Mouse (Mus musculus) hematopoietic stem cell, adult 5-6 weeks (primary cell): ENCODE measurements around the gene Als2cl. TPM values are rescaled to one million over a fixed set of nuclear protein-coding genes. Genes with fewer than 3 reads are reported as not detected.

Experiments used
- ATAC-seq, 2 experiments: fragments of 125-278 bp in 1 of 2; replicated peaks in 1 of 2; 2 replicates each; pipeline ENCODE4 v1.8.0; 2016 to 2017; ENCODE audit warnings: inconsistent platforms in 2 of 2, mild to moderate bottlenecking in 2 of 2, moderate number of reproducible peaks in 2 of 2, low read depth in 1 of 2, moderate TSS enrichment in 1 of 2; ENCODE audit not compliant: low FRiP score in 2 of 2, poor library complexity in 2 of 2, severe bottlenecking in 2 of 2, insufficient read depth in 1 of 2, low TSS enrichment in 1 of 2
- total RNA-seq: library from RNA; stranded (forward); fragments of 172-1452, 232-1000 nt; gene quantifications from 2 replicates; pipeline ENCODE4 v1.2.3, GENCODE M21; 2017

Gene Als2cl
- total RNA-seq, 1 experiment from 2014 or later = 1.5 TPM

DNA sequence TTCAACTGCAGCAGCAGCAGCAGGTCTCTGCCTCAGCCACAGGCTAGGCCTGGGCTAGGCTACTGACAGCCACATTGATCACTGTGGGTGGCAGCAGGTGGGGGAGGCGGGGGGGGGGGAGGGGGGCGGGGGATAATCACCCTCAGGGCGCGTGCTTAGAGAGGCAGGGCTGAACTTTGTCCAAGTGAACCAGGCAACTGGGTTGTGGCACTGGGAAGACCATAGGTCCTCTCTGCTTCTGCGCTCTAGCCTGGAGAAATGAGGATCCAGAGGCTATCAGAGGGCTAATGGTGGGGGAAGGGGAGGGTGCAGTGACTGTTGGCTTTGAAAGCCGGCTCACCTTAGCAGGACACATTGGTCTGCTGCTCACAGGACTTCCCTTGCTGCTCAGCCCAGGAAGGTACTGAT is 4.4 kb upstream of the Als2cl start:
- ATAC-seq = no peak

DNA sequence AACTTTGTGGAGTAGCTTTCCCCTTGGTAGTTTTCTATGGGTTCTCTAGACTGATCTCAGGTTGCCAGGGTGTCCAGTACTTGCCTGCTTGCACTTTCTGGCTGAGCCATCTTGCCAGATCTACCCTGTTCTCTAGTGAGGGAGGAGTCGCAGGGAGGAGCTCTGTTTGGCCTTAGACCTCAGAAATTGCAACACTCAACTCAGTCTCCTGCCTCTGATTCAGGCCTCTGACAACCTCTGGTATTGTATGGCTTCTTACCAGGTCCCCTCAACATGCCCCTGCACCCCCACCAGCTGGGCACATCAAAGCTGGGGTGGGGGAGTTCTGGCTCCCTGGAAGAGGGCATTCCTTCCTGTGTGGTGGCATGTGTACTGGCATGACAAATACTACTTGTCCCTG is 2.3 kb upstream of the Als2cl start:
- no peak for ATAC-seq

DNA sequence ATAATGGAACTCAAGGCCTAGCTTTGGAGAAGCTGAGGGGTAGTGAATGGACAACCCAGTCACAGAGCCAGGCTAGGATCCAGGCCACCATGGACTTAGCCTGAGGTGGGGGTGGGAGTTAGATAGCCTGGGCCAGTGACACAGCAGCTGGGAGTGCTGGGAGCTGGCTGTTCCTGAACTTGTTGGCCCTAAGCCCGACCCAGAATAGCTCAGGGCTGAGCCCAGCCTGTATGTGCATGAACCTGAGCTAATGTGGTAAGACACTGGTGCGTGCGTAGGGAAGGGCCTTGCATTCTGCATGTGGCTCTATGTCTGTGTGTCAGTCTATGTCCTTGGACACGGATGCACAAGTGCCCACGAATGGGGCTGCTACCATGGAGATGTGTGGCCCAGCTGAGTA is 1.8 kb upstream of the Als2cl start:
- ATAC-seq = no peak

DNA sequence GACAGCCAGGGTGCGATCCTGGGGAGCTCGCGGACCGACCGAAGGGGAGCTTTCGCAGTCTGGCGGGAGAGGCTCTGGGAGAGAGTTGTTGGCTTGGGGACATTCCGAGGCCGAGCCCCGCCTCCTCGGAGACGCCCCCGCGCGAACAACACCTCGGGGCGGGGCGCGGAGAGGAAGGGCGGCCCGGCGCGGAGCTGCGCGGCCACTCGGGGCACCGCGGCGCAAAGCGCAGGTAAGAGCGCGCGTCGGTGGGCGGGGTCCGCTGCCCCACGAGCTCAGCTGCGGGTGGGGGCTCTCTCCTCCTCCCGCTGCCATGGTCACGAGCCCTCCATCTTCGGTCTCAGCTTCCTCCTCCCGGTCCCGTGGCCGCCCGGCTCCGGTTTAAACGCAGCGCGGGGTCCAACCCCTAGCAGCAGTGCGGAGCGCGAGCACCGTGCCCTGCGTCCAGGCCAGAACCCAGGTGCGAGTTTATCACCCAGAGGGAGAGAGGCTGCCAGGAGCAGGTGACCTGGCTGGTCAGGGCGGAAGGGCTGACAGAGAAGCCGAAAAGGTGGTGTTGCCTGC is 410 bp downstream of the Als2cl start, which contains the start of gene Tmie:
Gene Tmie (minus strand): TSS at position 116 of the 564 bp plus-strand sequence.
- ATAC-seq = peak; percentile 18 to 50

DNA sequence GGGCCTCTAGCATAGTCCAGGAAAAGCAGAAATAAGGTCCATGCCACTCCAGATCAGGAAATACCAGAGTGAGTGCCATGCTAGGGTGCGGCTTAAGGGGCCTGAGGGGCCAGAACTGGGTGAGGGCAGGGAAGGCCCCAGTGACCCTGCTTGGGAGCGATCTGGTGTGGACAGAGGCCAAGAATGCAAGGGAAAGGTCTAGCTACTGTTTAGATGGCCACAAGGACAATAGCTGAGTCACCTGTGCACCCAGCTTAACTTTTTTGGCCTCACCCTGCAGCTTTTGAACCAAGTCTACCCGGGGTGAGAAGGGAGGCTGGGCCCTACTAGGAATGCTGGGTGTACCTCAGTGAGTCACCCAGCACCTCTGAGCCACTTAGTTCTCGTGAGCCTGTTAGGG is 1.1 kb downstream of the Als2cl start:
- no peak for ATAC-seq

DNA sequence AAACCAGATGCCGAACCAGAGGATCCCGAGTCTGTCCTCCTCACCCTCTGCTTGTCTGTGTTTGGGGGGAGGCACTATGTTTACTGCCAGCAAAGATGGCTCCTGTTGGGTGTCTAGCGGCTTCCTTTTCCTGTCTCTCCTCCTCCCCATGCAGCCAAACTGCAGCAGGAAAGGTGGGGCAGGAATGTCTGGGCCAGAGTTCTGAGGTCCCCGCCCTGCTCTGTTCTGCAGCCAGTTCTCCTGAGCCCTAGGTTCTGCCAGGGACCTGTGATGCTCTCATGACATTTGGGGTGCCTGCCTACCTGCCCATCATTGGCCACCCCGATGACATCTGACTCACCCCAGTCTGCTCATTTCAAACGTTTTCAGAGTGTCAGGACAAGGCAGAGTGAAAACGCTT is 2.3 kb downstream of the Als2cl start:
- ATAC-seq = no peak

DNA sequence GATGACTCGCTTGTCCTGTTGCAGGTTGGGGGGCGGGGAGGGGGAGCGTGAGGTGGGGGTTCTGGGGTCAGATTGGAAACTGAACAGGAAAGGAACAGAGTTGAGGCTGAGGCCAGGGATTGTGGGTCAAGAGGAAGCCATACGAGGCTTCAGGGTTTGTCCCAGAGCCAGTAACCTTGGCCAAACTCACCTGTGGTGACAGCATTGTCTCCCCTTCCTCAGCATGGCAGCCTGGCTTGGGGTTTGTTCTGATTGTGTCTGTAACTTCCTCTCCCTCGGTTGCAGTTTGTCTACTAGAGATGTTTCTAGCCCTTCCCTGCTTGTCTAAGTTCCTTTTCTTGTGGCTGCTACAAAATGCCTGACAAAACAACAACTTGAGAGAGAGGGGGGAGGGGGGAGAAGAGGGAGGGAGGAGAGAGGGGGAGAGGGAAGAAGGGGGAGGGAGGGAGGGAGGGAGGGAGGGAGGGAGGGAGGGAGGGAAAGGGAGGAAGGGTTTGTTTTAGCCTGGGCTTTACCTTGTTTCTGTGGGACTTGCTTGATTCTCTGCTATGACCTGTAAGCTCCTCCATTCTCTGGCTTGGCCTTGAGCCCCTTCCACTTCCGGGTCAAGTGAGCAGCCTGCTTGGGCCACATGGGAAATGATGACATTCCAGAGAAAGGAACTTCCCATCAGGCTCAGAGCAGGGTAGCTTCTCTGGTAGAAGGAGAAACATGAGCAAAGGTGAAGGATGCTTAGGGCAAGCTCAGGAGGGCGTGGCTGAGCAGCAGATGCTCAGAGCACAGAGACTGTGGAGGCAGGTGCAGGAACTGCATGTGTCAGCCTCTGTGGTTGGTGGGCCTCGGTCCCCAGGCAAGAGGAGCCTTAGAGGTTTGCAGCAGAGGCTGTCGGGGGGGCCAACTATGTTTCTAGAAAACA is 8.0 kb downstream of the Als2cl start:
- no peak for ATAC-seq

DNA sequence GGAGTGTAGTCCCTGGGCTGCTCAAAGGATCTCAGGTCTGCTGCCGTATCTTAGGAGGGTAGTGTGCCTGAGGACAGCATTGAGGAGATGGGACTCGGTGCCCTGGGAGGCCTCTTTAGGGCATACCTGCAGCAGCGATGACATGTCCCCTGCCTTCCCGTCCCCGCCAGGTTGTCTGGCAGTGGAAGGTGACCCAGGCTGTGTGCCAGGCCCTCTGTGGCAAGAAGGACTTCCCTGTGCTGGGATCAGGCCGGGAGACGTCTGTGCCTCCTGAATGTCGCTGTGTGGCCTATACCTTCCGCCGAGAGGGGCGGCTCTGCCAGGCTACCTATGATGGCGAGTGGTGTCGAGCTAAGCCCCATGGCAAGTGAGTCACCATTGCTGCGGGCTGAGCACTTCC is 9.3 kb downstream of the Als2cl start:
- ATAC-seq = no peak

DNA sequence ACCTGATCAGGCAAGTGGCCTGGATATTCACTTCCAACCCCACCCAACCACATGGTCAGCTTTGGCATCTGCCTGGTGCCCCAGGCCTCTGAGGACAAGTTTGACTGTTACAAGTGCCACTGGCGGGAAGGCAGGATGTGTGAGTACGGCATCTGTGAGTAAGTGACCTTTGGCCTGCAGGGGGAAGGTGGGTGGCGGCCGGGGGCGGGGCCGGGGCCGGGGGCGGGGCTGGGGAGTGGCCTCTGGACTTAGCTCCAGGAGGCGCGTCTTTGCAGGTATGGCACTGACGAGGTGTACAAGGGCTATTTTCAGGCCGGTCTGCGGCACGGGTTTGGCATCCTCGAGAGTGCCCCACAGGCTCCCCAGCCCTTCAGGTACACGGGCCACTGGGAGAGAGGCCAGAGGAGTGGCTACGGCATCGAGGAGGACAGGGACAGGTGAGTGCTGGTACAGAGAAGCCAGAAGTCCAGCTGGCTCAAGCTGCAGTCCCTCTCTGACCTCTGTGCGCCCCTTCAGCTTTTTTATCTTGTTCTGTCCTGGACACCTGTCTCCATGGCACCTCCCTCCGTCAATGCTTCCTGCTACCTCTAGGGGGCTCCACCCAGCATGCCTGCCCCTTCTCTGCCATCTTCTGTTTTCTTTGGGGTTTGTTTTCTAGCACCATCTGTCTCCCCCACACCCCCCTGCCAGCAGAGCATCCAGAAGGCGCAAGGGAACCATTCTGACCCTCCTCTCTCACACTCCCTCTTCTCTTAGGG is 10.5 kb downstream of the Als2cl start:
- no peak for ATAC-seq

DNA sequence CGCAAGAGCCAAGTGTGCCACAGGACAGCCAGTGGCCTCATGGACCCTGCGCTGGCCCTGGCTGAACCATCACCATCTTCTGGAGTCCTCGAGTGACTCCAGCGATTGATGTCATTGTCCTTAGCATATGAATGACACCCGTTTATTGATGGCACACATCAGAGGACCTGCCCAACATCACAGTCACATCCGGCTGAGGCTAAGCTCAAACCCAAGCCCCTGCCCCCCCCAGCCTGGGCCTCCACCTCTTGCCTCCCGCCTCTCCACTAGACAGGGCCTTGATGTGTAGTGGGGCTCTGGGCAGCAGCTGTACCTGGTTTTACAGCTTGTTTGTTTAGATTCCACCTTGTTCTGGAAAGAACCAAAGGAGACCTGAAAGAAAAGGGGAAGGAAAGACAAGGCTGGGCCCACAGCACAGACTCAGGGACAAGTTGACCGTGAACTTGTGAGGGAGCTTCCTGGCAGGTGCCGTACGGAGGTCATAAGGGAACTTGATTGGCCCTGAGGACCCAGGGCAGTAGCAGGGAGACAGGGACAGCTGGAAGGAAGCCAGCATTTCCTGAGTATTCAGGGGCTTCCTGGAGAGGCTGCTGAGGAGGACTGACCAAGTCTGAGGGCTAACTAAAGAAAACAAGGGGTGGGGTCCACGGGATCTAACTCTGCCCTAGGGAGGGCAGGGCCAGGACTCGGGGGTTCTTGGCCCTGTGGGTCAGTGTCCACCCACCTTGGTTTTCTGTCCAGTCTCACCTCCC is 11.6 kb downstream of the Als2cl start:
- ATAC-seq = peak; percentile 58 to 64

DNA sequence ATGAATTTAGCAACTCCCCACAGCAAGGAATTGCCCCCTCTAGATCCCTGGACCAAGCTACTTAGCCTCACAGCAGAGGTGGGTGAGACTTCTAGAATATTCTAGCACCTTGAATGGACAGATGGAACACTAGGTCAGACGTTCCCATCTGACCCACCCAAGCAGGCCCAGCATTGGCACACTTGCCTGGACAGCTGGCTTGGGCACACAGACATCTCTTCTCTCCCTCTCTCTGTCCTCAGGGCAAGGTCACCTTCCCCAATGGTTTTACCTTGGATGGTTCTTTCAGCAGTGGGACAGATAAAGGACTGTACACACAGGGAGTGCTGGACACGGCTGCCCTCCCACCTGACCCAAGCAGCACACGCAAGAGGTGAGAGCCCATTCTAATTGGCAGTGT is 12.9 kb downstream of the Als2cl start:
- ATAC-seq = no peak

DNA sequence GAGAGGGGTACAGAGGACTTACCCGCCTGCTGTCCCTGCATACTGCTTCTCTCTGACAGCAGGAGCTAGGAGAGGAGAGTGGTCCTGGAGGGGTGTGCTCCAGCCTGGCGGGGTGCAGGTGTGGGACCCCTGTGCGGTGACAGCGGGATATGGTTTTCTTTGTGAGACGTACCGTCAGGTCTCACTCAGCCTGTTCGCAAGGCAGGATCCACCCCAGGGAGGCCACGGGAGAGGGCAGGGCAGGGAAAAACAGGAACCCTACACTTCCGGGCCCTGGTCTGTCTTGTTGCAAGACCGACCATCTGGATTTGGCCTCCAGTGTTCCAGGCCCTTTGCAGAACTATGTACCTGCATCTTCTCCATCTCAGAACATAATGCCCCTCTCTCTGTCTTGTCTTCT is 13.8 kb downstream of the Als2cl start:
- ATAC-seq = no peak

DNA sequence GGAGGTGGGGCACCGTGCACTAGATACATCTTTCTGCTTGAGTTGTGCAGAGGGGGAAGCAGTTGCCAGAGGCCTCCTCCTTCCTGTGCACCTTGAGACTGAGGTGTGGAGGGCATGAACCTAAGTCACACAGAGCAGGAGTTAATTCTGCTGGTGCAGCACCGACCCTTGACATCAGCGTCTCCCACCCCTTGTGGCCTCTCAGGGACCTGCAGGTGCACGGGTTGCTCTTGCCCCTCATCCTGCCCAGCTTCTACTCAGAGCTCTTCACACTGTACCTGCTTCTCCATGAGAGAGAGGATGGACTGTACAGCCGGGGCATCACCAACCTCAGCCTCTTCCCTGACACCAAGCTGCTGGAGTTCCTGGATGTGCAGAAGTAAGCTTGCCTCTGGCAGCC is 15.8 kb downstream of the Als2cl start:
- ATAC-seq = no peak

DNA sequence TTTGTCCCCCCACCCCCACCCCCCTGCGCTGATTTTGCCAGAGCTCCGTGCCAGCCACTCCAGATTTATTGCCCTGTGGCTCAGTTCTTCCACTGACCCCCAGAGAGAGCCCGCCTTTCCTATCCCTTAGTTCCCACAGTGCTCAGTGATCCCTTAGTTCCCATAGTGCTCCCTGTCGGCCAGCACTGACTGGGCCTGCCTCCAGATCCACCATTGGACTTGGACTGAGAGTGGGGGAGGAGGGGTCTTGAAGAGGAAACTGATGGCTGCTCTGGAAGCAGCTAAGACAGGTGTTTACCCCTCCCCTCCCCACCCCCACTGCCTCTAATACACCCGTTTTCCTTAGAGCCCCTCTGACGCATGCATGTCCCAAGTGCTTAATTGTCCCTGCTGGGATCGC is 16.3 kb downstream of the Als2cl start:
- ATAC-seq = no peak

DNA sequence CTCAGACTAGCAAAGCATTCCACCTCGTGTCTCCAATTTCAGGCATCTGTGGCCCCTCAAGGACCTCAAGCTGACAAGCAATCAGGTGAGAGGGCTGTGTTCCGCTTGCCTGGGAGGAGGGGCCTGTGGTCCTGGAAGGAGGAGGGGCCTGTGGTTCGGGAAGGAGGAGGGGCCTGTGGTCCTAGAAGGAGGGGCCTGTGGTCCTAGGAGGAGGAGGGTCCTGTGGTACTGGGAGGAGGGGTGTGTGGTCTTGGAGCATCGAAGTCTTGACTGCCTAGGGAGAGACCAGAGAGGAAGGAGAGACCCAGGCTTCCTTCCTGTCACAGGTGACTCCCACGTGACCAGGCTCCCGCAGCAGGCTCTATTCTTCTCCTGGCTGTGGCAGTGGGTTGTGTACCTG is 16.9 kb downstream of the Als2cl start:
- ATAC-seq = peak; percentile 80 to 82

DNA sequence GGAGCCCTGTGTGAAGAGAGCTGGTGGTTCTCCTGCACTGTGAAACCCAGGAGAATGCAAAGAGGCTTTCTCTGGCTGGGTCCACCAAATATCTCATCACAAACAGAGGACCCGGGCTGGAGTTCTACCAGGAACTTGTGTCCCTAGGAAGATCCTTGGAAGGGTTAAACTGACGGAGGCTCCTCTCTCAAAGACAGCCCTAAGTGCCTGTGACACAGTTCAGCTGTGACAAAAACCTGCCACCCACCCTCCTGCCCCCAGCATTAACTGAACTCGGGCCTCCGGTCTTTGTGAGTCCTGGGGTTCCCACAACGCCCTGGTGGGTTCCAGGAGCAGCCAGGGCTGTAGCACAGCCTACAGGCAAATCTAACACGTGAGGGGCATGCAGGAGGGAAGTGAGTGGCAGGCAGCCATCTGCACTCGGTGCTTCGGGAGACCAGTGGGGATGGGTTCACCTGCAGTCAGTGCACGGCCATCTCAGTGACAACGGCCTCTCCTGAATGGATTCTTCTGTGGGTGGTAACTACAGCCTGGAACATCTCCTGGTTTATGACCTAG is 19.9 kb downstream of the Als2cl start:
- ATAC-seq = no peak

DNA sequence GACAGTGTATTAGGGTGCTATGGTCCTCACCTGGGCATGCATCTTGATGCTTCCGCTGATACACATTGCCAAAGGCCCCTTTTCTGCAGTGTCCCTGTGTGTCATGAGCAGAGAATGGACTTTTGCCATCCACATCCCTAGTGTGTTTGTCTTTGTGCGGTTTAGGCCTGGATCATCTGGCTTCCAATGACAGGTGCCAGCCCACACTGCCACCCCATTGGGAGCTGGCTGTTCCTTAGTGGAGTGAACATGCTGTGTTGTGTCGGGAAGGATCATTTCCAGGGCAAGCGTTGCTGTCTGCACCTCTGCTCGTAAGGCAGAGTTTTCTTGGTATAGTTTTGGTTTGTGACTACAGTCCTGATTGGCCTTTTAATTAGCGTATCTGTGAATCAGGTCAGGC is 21.5 kb downstream of the Als2cl start:
- no peak for ATAC-seq
